Mouse (Mus musculus): ENCODE results near the gene Clec2l.
A peak's percentile ranks its signal among the peaks of the same experiment; 100 is the strongest.
"Not testable (repeated sequence)": the region's sequence is repeated elsewhere in the genome, so short reads cannot be mapped to it uniquely, and the experiment has no call there.

Gene Clec2l

GRCm38 (mm10) chr6:38662714-38663615 is at the start of gene Clec2l:
TSS of gene Clec2l (plus strand) at chr6:38663069.
- peak; percentile 81 to 87 for DNase-seq

- DNase-seq = no peak
Observed at GRCm38 (mm10) chr6:38622406-38622805, 40.5 kb upstream of the Clec2l start.

- no peak for DNase-seq
Observed at GRCm38 (mm10) chr6:38623457-38623856, 39.4 kb upstream of the Clec2l start.

DNA sequence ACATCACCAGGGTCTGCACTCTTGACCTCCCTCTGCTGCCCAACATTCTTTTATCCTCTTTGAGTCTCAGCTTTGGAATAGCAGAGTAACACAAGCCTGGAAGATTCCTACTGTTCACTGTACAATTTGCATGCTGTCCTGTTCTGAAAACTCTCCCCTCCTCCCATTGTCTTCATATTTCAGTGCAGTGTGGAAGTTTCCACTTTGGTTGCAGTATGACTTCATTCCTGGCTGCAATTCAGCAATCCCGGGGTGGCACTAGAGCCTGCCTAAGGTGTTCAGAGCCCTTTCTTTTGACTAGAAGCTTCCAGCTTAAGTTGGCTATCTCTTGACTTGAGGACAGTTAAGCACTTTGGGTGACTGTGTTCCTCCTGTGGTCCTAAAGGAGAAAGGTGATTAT is 38.4 kb upstream of the Clec2l start:
- peak; percentile 62 to 78 for DNase-seq

GRCm38 (mm10) chr6:38626086-38626485 is 36.8 kb upstream of the Clec2l start:
- peak in 1 of 2 experiments; percentile 4 for DNase-seq

DNA sequence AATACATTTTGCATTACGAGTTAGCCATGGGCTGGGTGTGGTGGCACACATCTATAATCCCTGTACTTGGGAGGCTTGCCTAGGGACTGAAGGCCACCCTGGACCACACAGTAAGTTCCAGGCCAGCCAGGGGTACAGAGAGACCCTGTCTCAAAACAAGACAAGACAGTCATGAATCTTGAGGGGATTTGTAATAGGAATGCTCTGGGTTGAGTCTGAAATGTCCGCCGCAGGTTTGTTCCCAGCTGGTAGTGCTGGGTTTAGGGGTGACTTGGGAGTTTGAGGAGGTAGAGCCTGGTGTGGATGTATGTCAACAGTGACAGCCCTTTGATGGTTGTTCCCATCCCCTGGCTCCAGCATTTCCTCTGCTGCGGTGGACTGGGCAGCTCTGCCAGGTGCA is 35.8 kb upstream of the Clec2l start:
- DNase-seq = peak in 1 of 2 experiments; percentile 3

GRCm38 (mm10) chr6:38627486-38627885 is 35.4 kb upstream of the Clec2l start:
- no peak for DNase-seq

GRCm38 (mm10) chr6:38629556-38629955 is 33.3 kb upstream of the Clec2l start:
- DNase-seq = no peak

- DNase-seq = peak in 1 of 2 experiments; percentile 1
Observed at GRCm38 (mm10) chr6:38632826-38633225, 30.0 kb upstream of the Clec2l start.

GRCm38 (mm10) chr6:38634461-38634860 is 28.4 kb upstream of the Clec2l start:
- no peak for DNase-seq

DNA sequence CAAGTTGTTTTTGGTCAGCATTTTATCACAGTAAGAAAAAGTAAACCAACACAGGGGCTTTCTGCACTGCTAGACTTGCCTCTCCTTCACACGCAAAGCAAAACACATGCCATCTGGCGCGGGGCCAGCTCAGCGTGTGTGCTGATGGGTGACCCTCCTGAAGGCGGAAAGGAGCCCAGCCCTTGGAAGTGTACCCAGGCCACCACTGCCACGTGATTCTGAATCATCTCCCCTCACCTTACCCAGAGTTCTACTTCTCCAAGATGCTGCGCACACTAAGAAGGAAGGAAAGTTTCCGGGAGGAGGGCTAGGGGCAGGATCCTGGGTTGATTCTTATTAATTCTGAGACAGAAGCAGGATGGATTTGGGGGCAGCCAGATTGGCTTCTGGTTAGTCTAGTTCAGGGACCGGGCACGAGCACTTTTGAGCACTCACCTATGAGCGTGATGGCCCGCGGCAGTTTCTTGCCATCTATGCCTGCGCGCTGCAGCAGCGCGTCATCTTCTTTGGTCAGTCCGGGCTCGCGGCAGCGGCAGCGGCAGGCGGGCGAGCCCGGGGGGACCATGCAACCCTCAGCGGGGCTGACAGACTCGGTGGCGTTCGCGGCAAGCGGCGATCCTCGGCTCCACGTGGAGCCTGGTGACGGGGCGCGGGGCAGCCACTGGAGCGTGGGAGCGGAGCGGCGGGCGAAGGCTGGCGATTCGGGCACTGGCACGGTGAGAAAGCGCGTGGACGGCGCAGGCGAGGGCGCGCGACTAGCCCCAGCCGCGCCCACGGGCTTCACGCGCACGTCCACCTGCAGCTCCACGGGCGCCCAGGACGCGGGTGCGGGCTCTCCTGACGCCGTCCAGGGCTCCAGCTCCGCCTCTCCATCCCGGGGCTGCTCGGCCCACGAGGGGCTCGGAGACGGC is 26.7 kb upstream of the Clec2l start:
- DNase-seq = peak; percentile 48 to 59

GRCm38 (mm10) chr6:38636852-38637618 is 25.8 kb upstream of the Clec2l start, which contains the start of gene Klrg2:
TSS of gene Klrg2 (minus strand) at chr6:38637242.
- DNase-seq = peak in 1 of 2 experiments; percentile 55

DNA sequence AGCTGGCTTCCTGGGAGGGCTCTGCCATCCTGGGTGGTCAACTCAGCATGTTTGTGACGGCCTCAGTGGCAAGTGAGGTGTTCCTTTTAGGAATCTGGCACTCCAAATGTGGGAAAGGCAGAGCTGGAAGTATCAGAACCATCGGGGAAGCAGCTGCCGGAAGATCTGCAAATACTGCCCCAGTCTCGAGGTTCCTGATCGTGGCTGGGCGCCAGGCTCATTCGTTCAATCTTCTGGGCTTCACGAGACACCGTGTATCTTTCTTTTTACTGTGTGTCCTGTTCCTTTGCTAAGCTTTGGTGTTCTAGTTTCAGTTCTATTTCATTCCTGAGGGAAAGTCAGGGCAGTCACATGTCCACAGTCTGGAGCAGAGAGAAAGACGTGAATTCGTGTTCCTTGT is 22.5 kb upstream of the Clec2l start:
- DNase-seq = peak in 1 of 2 experiments; percentile 20

DNA sequence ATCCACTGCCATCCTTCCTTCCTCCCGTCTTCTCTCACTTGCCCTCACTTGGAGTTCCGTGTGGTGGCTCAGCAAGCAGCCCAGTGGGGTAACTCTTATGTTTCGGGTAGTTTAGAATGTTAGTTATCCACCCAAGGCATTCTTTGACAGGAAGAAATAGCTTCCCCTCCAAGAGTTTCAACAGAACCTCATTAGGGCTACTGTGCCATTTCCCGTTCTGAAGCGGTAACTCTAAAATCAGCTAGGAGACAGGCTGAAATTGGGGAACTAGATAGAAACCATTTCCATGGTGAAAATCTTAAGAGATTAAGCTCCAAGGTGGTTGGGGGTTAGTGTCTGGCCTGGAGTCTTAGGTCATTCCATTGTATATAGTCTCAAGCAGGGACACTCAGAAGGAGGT is 21.6 kb upstream of the Clec2l start:
- no peak for DNase-seq

- DNase-seq = no peak
Observed at GRCm38 (mm10) chr6:38641645-38642044, 21.2 kb upstream of the Clec2l start.

DNA sequence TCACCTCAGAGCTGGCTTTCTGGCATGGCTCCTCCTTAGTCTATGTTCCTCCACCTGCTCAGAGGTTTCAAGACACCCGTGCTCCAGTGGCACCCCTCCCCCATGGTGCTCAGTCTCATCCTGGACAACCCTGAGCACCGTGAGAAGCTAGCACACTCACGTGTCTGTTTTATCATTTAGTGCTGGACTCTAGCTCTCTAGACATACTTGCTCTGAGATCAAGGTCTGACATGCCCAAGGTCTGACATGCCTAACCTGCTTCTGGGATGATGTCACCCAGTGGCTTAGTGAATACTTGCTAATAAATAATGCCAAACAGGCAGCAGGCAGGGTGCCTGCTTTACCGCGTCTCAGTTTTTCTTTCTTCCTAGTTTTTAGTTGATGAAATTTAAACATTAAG is 20.3 kb upstream of the Clec2l start:
- DNase-seq = no peak

DNA sequence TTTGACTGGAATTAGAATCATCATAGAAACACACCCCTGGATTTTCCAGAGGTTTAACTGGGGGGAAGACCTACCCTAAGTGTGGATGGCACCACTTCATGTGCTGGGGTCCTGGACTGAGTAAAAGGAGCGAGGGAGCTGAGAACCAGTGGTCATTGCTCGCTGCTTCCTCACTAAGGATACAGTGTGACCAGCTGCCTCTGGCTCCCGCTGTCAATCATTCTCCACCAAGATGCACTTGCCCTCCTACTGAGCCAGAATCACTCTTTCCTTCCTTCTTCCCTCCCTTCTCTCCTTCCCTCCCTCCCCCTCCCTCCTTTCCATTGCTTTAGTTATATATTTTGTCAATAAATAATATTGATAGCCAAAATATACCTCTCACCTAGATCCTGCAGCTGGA is 19.8 kb upstream of the Clec2l start:
- no peak for DNase-seq

DNA sequence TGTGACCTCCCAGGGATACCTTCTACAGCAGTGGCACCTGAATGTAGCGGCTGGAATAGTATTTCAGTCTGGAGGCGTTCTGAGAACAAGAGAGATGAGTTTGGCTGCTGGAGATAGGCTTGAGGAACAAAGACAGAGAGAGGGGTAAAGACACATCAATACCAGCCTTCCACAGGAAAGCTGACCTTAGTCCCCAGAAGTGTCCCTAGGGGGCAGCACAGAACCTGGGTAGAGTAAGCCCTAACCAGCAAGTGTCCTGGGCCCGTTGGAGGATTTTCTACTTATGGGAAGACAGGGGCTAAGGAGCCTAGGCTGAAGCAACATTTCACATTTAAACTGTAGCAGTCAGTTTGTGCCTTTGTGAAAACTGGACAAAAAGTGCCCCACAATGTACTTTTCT is 13.3 kb upstream of the Clec2l start:
- DNase-seq = peak in 1 of 2 experiments; percentile 37

DNA sequence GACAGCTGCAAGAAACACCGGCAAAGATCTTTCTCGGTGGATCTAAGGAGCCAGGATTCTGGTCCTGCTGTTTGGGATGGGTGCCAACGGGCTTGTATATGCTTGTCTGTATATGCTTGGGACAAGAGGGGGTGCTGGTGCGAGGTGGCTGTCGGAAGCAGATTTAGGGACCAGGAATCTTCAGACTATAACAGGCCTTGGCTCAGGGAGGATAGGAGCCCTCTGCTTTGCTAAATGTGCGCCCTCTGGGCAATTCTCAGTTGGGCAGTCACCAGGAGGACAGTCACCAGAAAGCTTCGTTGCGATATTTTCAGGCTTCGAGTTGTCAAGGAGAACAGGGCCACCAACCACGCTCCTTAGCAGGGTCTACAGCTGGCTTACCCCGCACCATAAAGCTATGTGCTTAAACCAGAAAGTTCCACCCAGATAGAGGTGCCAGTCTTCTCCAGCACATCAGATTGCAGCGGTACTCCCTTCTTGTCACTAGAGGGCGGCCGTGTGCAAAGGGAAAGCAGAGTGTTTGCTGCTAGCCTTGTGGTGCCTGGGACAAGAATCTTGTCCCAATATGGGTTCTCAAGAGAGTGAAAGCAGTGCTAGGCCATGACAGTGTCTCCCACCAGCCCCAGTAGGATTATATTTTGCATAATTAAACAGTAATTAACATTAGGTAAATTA is 12.5 kb upstream of the Clec2l start:
- DNase-seq = peak; percentile 73 to 84

DNA sequence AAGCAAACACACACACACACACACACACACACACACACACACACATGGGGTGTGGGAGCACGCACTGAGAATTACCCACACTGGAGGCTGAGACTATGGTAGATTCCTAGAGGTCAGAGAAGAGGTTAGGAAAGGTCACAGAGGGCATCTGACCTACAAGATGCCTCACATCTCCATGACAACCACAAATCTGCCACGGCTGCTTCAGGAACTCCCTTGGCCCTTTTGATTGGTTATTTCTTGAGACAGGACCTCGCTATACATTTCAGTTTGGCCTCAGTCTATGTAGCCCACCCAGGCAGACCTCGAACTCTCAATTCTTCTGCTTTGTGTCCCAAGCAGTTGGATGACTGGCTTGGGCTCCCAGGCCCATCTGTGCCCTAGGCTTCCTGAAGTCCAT is 1.2 kb upstream of the Clec2l start:
- DNase-seq = no peak

GRCm38 (mm10) chr6:38669580-38669979 is 6.7 kb downstream of the Clec2l start:
- DNase-seq = no peak

DNA sequence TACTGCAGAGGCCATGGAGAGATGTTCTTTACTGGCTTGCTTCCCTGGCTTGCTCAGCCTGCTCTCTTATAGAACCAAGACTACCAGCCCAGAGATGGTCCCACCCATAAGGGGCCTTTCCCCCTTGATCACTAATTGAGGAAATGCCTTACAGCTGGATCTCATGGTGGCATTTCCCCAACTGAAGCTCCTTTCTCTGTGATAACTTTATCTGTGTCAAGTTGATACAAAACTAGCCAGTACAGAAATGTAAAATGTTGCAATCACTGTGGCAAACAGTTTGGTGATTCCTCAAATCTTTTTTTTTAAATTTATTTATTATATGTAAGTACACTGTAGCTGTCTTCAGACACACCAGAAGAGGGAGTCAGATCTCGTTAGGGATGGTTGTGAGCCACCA is 7.6 kb downstream of the Clec2l start:
- DNase-seq = not testable (repeated sequence)
